Mouse (Mus musculus): ENCODE results near the gene Pdcd10. TPM values are rescaled to one million over a fixed set of nuclear protein-coding genes. Genes with fewer than 3 reads are reported as not detected.

Gene Pdcd10
- total and polyA plus RNA-seq, 3 experiments: 0.22 to 62.3 (median 57.1) TPM

- DNase-seq: no peak
Measured at GRCm38 (mm10) chr3:75474657-75475056, 82.0 kb downstream of the Pdcd10 start.

GRCm38 (mm10) chr3:75468154-75468553 is 88.5 kb downstream of the Pdcd10 start:
- no peak for DNase-seq

Other genes with a start within 250 kb of the Pdcd10 start
- gene Wdr49, start 74.7 kb downstream of the Pdcd10 start, total RNA-seq (2021): not detected
- not detected in 2 replicates for gene Wdr49, start 74.7 kb downstream of the Pdcd10 start, polyA plus RNA-seq (2012; rRNA removed)
- 1 to 10 TPM; 2.3 to 3.4 TPM for gene Serpini1, start 691 bp upstream of the Pdcd10 start, total RNA-seq (2021)
- gene Serpini1, start 691 bp upstream of the Pdcd10 start, polyA plus RNA-seq (2012; rRNA removed): 0.12 and 0.16 TPM in 2 replicates
- gene Gm29133, start 191.3 kb upstream of the Pdcd10 start, total RNA-seq (2021): not detected
- gene Gm29133, start 191.3 kb upstream of the Pdcd10 start, polyA plus RNA-seq (2012; rRNA removed): not detected in 2 replicates